In the genomic region with DNA sequence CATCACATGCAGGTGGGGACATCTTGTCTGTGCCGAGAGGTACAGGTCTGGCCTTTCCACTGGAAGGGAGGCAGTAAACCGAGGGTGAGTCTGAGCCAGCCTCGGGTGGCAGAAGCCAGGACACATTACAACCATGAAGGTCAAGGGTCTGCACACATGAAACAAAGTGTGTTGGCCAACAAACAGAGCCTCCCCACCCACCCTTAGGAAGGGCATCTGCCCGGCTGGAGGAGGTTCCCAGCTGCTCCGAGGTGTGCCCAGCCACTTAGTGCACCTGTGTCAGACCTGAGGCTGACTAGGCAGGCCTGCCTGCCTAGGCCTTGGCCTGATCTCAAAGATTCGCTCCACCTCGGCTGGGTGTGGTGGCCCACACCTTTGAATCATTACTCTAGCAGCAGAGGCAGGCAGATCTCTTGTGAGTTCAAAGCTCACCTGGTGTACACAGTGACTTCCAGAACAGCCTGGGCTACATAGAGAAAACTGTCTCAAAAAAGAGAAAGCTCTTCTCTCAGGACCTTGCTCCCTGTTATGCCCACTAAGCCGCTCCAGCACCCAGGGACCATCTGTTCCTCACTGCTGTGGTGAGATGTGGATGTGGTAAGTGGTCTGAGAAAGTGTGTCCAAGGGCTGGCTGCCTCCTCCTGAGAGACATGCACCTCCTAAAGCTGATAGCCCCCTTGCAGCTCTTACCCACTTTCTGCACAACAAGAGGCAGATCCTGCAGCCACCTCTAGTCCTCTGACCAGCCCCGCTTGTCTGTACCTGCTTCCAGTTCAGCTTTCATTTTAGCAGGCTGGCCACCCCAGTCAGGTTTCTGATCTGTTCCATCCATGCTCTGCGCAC, we compare ENCODE assay signal across 9 mouse cellular contexts. TPM values are rescaled to one million over a fixed set of nuclear protein-coding genes. Genes with fewer than 3 reads are reported as not detected.
DNase-seq lines count a peak whose midpoint lies in the region; ATAC-seq lines count a peak whose summit lies in the region.
"Had no signal": no experiment of that assay in that cellular context is flagged by ENCODE, and none has a peak within 500 bp of the region (broad histone marks: within the 10 kb centered on the region; RNA-seq: fewer than 3 reads in every experiment).

No protein-coding gene starts in this region.

- H3K4me3 ChIP-seq in embryonic facial prominence, embryonic 14.5 days (ENCODE audit: low read depth, low read length) = no peak overlapping the region

- H3K4me1 ChIP-seq in embryonic facial prominence, embryonic 14.5 days (ENCODE audit: control insufficient read depth, insufficient read depth, low read length) = peaks cover 16% of the 10 kb centered on the region

- peak overlapping the region; percentile 100 for H3K27ac ChIP-seq in embryonic facial prominence, embryonic 14.5 days (replicated peaks; ENCODE audit: low read depth, low read length)

- H3K9ac ChIP-seq in embryonic facial prominence, embryonic 14.5 days (ENCODE audit: low read depth, low read length) = peak overlapping the region; percentile 99; the same call in 1 of the 2 replicates

- peak; percentile 17 for DNase-seq in gastrocnemius, adult 18-20 months (ENCODE audit: low spot score)
- no peak for DNase-seq in gastrocnemius, postnatal 25 days
- DNase-seq in 416B (ENCODE audit: low read depth) = peak; percentile 35
- no peak for DNase-seq in embryonic facial prominence, embryonic 14.5 days (ENCODE audit: low spot score)
- peak; percentile 52 for DNase-seq in induced T-regulatory cell, adult 2 months (ENCODE audit: low read depth)
- peak; percentile 22 for DNase-seq in lung, postnatal 10 days
- no peak for DNase-seq in ovary, adult 18-20 months (ENCODE audit: low spot score)

- H3K4me2 ChIP-seq in embryonic facial prominence, embryonic 14.5 days (ENCODE audit: low read depth, low read length) = peak overlapping the region; percentile 95

- WGBS in embryonic facial prominence, embryonic 14.5 days = 82% methylated on average over 9 of the region's 10 CpGs

- no peaks in the 10 kb centered on the region for H3K9me3 ChIP-seq in embryonic facial prominence, embryonic 14.5 days (ENCODE audit: control insufficient read depth, low read length)

- no peaks in the 10 kb centered on the region for H3K27me3 ChIP-seq in embryonic facial prominence, embryonic 14.5 days (replicated peaks; ENCODE audit: control insufficient read depth, insufficient read depth, low read length)

- peaks cover 9% of the 10 kb centered on the region for H3K36me3 ChIP-seq in embryonic facial prominence, embryonic 14.5 days (ENCODE audit: control insufficient read depth, insufficient read depth, low read length)

- no peak for ATAC-seq in embryonic facial prominence, embryonic 14.5 days (ENCODE audit: low read depth)
- no peak for ATAC-seq in erythroid progenitor cell, adult 5-6 weeks (replicated peaks; ENCODE audit: low FRiP score, poor library complexity, severe bottlenecking)

RNA-seq across cellular contexts. Expression of a gene that starts 3.1 kb away (rescaled TPM):
- 100 to 1,000 TPM; 158 to 253 TPM for total RNA-seq in gastrocnemius, adult 18-20 months (2021)
- total RNA-seq in gastrocnemius, postnatal 25 days (2021) = 100 to 1,000 TPM; 236 to 249 TPM
- polyA plus RNA-seq in embryonic facial prominence, embryonic 14.5 days (2014; fragmentation: Nextera tagmentation; extraction: Ambion mirVana) = 2,264 and 2,593 TPM in 2 replicates
- 531 and 597 TPM in 2 replicates for total RNA-seq in erythroid progenitor cell, adult 5-6 weeks (2015; ENCODE audit: low replicate concordance)
- total RNA-seq in erythroid progenitor cell, adult 5-6 weeks (2017; ENCODE audit: low replicate concordance) = 282 and 330 TPM in 2 replicates

RNA-seq across cellular contexts. Expression of a gene that starts 9.9 kb away (rescaled TPM):
- total RNA-seq in gastrocnemius, adult 18-20 months (2021) = under 1 TPM; 0.39 to 0.52 TPM
- under 1 TPM; 0.29 to 0.31 TPM for total RNA-seq in gastrocnemius, postnatal 25 days (2021)
- polyA plus RNA-seq in embryonic facial prominence, embryonic 14.5 days (2014; fragmentation: Nextera tagmentation; extraction: Ambion mirVana) = 0.48 and 1.1 TPM in 2 replicates
- not detected in 2 replicates for total RNA-seq in erythroid progenitor cell, adult 5-6 weeks (2015; ENCODE audit: low replicate concordance)
- not detected in 2 replicates for total RNA-seq in erythroid progenitor cell, adult 5-6 weeks (2017; ENCODE audit: low replicate concordance)
- total RNA-seq: heart, adult 18-20 months had no signal

RNA-seq across cellular contexts. Expression of a gene that starts 27.1 kb away (rescaled TPM):
- total RNA-seq in gastrocnemius, adult 18-20 months (2021) = 10 to 100 TPM in 1 of 2 experiments, 1 to 10 TPM in 1; 8.3 to 19.3 TPM
- 10 to 100 TPM; 14.0 to 16.5 TPM for total RNA-seq in gastrocnemius, postnatal 25 days (2021)
- 30.0 and 32.7 TPM in 2 replicates for polyA plus RNA-seq in embryonic facial prominence, embryonic 14.5 days (2014; fragmentation: Nextera tagmentation; extraction: Ambion mirVana)
- total RNA-seq in erythroid progenitor cell, adult 5-6 weeks (2015; ENCODE audit: low replicate concordance) = 6.1 and 8.0 TPM in 2 replicates
- total RNA-seq in erythroid progenitor cell, adult 5-6 weeks (2017; ENCODE audit: low replicate concordance) = 2.0 and 9.4 TPM in 2 replicates

Comparison
In these comparisons a context has a peak if more than half of its experiments do, and no peak if none do; other contexts are left out.
1. DNase-seq: peak in gastrocnemius, adult 18-20 months (single experiment), 416B (single experiment), induced T-regulatory cell, adult 2 months (single experiment) and lung, postnatal 10 days (single experiment); none in gastrocnemius, postnatal 25 days (single experiment), embryonic facial prominence, embryonic 14.5 days (single experiment) and ovary, adult 18-20 months (single experiment).